Comparison of ENCODE assay signal across 14 mouse cellular contexts in the genomic region with DNA sequence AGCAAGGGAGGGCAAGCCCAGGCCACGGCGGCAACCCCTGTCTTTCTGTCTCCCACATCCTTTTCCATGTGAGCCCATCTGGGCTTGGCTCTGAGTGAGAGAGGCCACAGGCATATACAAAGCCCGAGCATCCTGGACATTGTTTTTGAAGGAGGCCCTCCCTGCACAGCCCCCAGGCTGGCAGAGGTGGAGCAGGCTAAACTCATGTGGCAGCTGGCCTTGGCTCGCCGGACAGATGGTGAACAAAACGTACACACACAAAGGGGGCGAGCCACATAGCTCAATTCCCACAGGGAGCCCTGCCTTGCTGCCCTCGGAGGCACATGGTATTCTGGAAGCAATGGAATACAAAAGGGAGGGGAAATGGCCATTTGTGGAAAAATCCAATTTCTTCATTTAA. TPM values are rescaled to one million over a fixed set of nuclear protein-coding genes. Genes with fewer than 3 reads are reported as not detected.
DNase-seq lines count a peak whose midpoint lies in the region; ATAC-seq lines count a peak whose summit lies in the region.
"Had no signal": no experiment of that assay in that cellular context is flagged by ENCODE, and none has a peak within 500 bp of the region (broad histone marks: within the 10 kb centered on the region; RNA-seq: fewer than 3 reads in every experiment).

No protein-coding gene starts in this region.

- no peaks in the 10 kb centered on the region for H3K36me3 ChIP-seq in embryonic facial prominence, embryonic 11.5 days (replicated peaks; ENCODE audit: control insufficient read depth, insufficient read depth, low read depth, low read length)
- no peaks in the 10 kb centered on the region for H3K36me3 ChIP-seq in hindbrain, embryonic 12.5 days
- no peaks in the 10 kb centered on the region for H3K36me3 ChIP-seq in midbrain, embryonic 13.5 days
- H3K36me3 ChIP-seq: heart, embryonic 12.5 days; liver, embryonic 13.5 days; stomach, embryonic 15.5 days had no signal

- DNase-seq in 3T3-L1 (ENCODE audit: low read depth, low spot score) = peak; percentile 48
- DNase-seq in embryonic facial prominence, embryonic 11.5 days (ENCODE audit: low spot score) = peak; percentile 54
- no peak for DNase-seq in left cerebral cortex, adult 18-20 months (ENCODE audit: low spot score in 2 of 2)
- no peak for DNase-seq in spleen, postnatal 14 days (ENCODE audit: low spot score in 2 of 2)
- DNase-seq in spleen, postnatal 10 days (ENCODE audit: low spot score in 2 of 2) = no peak
- DNase-seq: cerebellum, postnatal 25 days; liver, embryonic 13.5 days had no signal

- H3K9ac ChIP-seq in embryonic facial prominence, embryonic 11.5 days (replicated peaks; ENCODE audit: low read length) = no peak overlapping the region
- no peak overlapping the region for H3K9ac ChIP-seq in hindbrain, embryonic 12.5 days
- no peak overlapping the region for H3K9ac ChIP-seq in midbrain, embryonic 13.5 days (replicated peaks)
- H3K9ac ChIP-seq: heart, embryonic 12.5 days; liver, embryonic 13.5 days; stomach, embryonic 15.5 days had no signal

- H3K4me1 ChIP-seq in embryonic facial prominence, embryonic 11.5 days (ENCODE audit: control insufficient read depth, insufficient read depth, low read length) = no peaks in the 10 kb centered on the region
- peaks cover 23% of the 10 kb centered on the region for H3K4me1 ChIP-seq in hindbrain, embryonic 12.5 days
- peaks cover 20% of the 10 kb centered on the region for H3K4me1 ChIP-seq in midbrain, embryonic 13.5 days (replicated peaks)
- H3K4me1 ChIP-seq: liver, embryonic 13.5 days; stomach, embryonic 15.5 days had no signal

- no peak overlapping the region for H3K4me2 ChIP-seq in embryonic facial prominence, embryonic 11.5 days (ENCODE audit: low read depth, low read length)
- H3K4me2 ChIP-seq in hindbrain, embryonic 12.5 days (replicated peaks) = no peak overlapping the region
- H3K4me2 ChIP-seq in midbrain, embryonic 13.5 days (replicated peaks) = no peak overlapping the region
- H3K4me2 ChIP-seq: heart, embryonic 12.5 days; liver, embryonic 13.5 days; stomach, embryonic 15.5 days had no signal

- no peak overlapping the region for H3K27ac ChIP-seq in embryonic facial prominence, embryonic 11.5 days (replicated peaks; ENCODE audit: low read depth, low read length)
- peak overlapping the region; percentile 69 for H3K27ac ChIP-seq in hindbrain, embryonic 12.5 days
- peak overlapping the region; percentile 68 for H3K27ac ChIP-seq in midbrain, embryonic 13.5 days
- H3K27ac ChIP-seq: liver, embryonic 13.5 days; stomach, embryonic 15.5 days had no signal

- H3K9me3 ChIP-seq in embryonic facial prominence, embryonic 11.5 days (replicated peaks; ENCODE audit: control insufficient read depth, low read length) = no peaks in the 10 kb centered on the region
- H3K9me3 ChIP-seq in hindbrain, embryonic 12.5 days (replicated peaks) = no peaks in the 10 kb centered on the region
- no peaks in the 10 kb centered on the region for H3K9me3 ChIP-seq in midbrain, embryonic 13.5 days
- H3K9me3 ChIP-seq: liver, embryonic 13.5 days; stomach, embryonic 15.5 days had no signal

- no peaks in the 10 kb centered on the region for H3K27me3 ChIP-seq in embryonic facial prominence, embryonic 11.5 days (ENCODE audit: control insufficient read depth, insufficient read depth, low read length)
- no peaks in the 10 kb centered on the region for H3K27me3 ChIP-seq in hindbrain, embryonic 12.5 days
- no peaks in the 10 kb centered on the region for H3K27me3 ChIP-seq in midbrain, embryonic 13.5 days
- H3K27me3 ChIP-seq: CH12.LX; heart, embryonic 12.5 days; liver, embryonic 13.5 days; stomach, embryonic 15.5 days had no signal

- ATAC-seq in embryonic facial prominence, embryonic 11.5 days (replicated peaks; ENCODE audit: insufficient number of reproducible peaks, low FRiP score, low TSS enrichment, low read depth) = peak; percentile 84
- peak; percentile 90 for ATAC-seq in hindbrain, embryonic 12.5 days (ENCODE audit: low FRiP score)
- ATAC-seq in midbrain, embryonic 13.5 days = peak; percentile 91
- ATAC-seq in megakaryocyte, adult 5-6 weeks (ENCODE audit: poor library complexity, severe bottlenecking) = no peak
- ATAC-seq: intestine, postnatal 0 days had no signal

- 22% methylated on average over 8 of the region's 8 CpGs for WGBS in embryonic facial prominence, embryonic 11.5 days
- WGBS in hindbrain, embryonic 12.5 days = 16% methylated on average over 8 of the region's 8 CpGs
- 16% methylated on average over 8 of the region's 8 CpGs for WGBS in midbrain, embryonic 13.5 days

- no peak overlapping the region for H3K4me3 ChIP-seq in embryonic facial prominence, embryonic 11.5 days (ENCODE audit: low read depth, low read length)
- no peak overlapping the region for H3K4me3 ChIP-seq in hindbrain, embryonic 12.5 days
- H3K4me3 ChIP-seq in midbrain, embryonic 13.5 days (replicated peaks) = no peak overlapping the region
- H3K4me3 ChIP-seq: heart, embryonic 12.5 days; liver, embryonic 13.5 days; stomach, embryonic 15.5 days had no signal

RNA-seq across cellular contexts. Expression of a gene that starts 32.5 kb away (rescaled TPM):
- polyA plus RNA-seq in embryonic facial prominence, embryonic 11.5 days (2014; fragmentation: Nextera tagmentation; extraction: Ambion mirVana) = 39.7 TPM in 2 replicates
- polyA plus RNA-seq in hindbrain, embryonic 12.5 days (2016; fragmentation: Nextera tagmentation; extraction: Ambion mirVana) = 88.2 and 89.2 TPM in 2 replicates
- 64.2 and 64.9 TPM in 2 replicates for polyA plus RNA-seq in midbrain, embryonic 13.5 days (2015; fragmentation: Nextera tagmentation; extraction: Ambion mirVana)
- total RNA-seq in megakaryocyte, adult 5-6 weeks (2015) = 3.1 and 4.4 TPM in 2 replicates
- 4.1 and 4.2 TPM in 2 replicates for total RNA-seq in megakaryocyte, adult 5-6 weeks (2017)
- total RNA-seq in left cerebral cortex, adult 18-20 months (2021) = 1 to 10 TPM; 4.7 to 6.3 TPM
- total RNA-seq: CH12.LX had no signal

RNA-seq across cellular contexts. Expression of a gene that starts 59.8 kb away (rescaled TPM):
- 97.3 and 99.9 TPM in 2 replicates for polyA plus RNA-seq in embryonic facial prominence, embryonic 11.5 days (2014; fragmentation: Nextera tagmentation; extraction: Ambion mirVana)
- 99.8 and 113 TPM in 2 replicates for polyA plus RNA-seq in hindbrain, embryonic 12.5 days (2016; fragmentation: Nextera tagmentation; extraction: Ambion mirVana)
- polyA plus RNA-seq in midbrain, embryonic 13.5 days (2015; fragmentation: Nextera tagmentation; extraction: Ambion mirVana) = 74.5 and 85.7 TPM in 2 replicates
- total RNA-seq in megakaryocyte, adult 5-6 weeks (2015) = 44.6 and 57.4 TPM in 2 replicates
- 42.2 and 57.0 TPM in 2 replicates for total RNA-seq in megakaryocyte, adult 5-6 weeks (2017)
- 10 to 100 TPM; 77.8 to 79.0 TPM for total RNA-seq in left cerebral cortex, adult 18-20 months (2021)

Comparison
In these comparisons a context has a peak if more than half of its experiments do, and no peak if none do; other contexts are left out.
1. DNase-seq: peak in 3T3-L1 (single experiment) and embryonic facial prominence, embryonic 11.5 days (single experiment); none in left cerebral cortex, adult 18-20 months (0 of 2), spleen, postnatal 14 days (0 of 2) and spleen, postnatal 10 days (0 of 2).